Mouse (Mus musculus) bone marrow, adult 2 months (tissue): ENCODE data around the gene Zfp346. TPM values are rescaled to one million over a fixed set of nuclear protein-coding genes. Genes with fewer than 3 reads are reported as not detected.

ENCODE experiments used
- H3K27ac ChIP-seq: fragments of 200-500 bp; 2 replicates; pipeline ENCODE4 v1.5.1; 2012; ENCODE audit warnings: low read depth, mild to moderate bottlenecking, control low read depth, inconsistent platforms, low read length; ENCODE audit not compliant: control insufficient read depth, poor library complexity, insufficient read depth
- H3K4me1 ChIP-seq: fragments of 200-500 bp; 2 replicates; pipeline ENCODE4 v1.6.1; 2011; ENCODE audit warnings: low read length; ENCODE audit not compliant: control insufficient read depth, insufficient read depth
- H3K4me3 ChIP-seq: fragments of 200-500 bp; replicated peaks from 2 replicates; pipeline ENCODE3; 2011; ENCODE audit warnings: mild to moderate bottlenecking, low read depth, low read length, control low read depth; ENCODE audit not compliant: control insufficient read depth
- CTCF ChIP-seq: fragments of 200-500 bp; IDR thresholded peaks from 2 replicates; pipeline ENCODE4 v1.5.1; 2011; ENCODE audit warnings: low read length, control low read depth; ENCODE audit not compliant: control insufficient read depth, insufficient read depth
- POLR2A ChIP-seq: fragments of 200-500 bp; IDR thresholded peaks from 2 replicates; pipeline ENCODE4 v1.6.1; 2011; ENCODE audit warnings: low read depth, mild to moderate bottlenecking, control low read depth, low read length, borderline replicate concordance; ENCODE audit not compliant: control insufficient read depth
- WGBS: fragments of 180-500 bp; shearing (Covaris S2); methylation state at CpG from one replicate; pipeline ENCODE4 v1.1.7; 2018; 5-methylcytosine and 5-hydroxymethylcytosine counted together
- polyA plus RNA-seq: library from polyadenylated mRNA; stranded (reverse); fragments of >200 nt; gene quantifications from 2 replicates; pipeline ENCODE4 v1.2.4, GENCODE M21; 2011; ENCODE audit warnings: low replicate concordance; ENCODE audit not compliant: missing spikeins, insufficient read depth, insufficient read length

Zfp346 gene
- polyA plus RNA-seq, 1 experiment = 12.2 TPM

DNA sequence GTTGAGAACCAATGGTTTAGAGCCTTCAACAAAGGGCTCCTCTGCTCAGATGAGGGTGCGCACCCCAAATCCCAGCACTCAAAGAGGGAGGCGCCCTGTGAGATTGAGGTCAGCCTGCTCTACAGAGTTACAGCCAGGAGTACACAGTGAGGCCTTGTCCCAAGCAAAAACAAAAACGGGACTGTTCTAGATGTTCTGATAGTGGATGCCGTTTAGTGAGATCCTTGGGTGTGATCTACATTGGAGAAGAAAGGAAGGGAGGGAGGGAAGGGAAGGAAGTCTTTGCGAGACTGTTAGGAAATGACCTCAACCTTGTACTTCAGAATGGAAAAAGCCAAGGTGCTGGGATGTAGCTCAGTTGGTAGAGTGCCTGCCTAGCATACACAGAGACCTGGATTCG is 71.2 kb downstream of the Zfp346 start:
- WGBS = 56% methylated on average over 6 of the region's 6 CpGs
- no peak for TF ChIP-seq POLR2A
- no peak for TF ChIP-seq CTCF
- H3K4me1 ChIP-seq = no peaks in the 10 kb centered on the region; the same call in 1 of the 2 replicates
- H3K4me3 ChIP-seq = no peak overlapping the region
- no peak overlapping the region for H3K27ac ChIP-seq

DNA sequence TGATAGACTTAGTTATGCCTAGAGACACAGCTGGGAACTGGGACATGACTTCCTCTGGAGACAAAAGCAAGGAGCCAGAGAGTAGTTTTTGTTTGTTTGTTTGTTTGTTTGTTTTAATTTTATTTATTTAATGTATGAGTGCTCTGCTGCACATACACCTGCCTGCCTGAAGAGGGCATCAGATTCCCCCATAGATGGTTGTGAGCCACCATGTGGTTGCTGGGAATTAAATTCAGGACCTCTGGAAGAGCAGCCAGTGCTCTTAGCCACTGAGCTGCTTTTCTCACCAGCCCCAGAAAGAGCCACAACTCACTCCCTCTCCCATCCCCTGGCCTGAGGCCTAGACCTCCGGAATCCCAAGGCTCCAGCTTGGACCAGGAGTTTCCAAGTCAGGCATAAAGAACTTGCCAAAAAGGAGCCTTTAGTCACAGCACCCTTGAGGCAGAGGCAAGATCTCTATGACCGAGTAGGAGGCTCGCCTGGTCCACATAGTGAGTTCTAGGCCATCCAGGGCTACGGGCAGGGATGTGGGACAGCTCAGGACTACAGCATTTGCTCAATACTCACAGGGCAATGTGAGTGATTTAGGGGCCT is 72.9 kb downstream of the Zfp346 start:
- no peak overlapping the region for H3K27ac ChIP-seq
- TF ChIP-seq POLR2A = no peak
- H3K4me1 ChIP-seq = no peaks in the 10 kb centered on the region; the same call in 1 of the 2 replicates
- H3K4me3 ChIP-seq = no peak overlapping the region
- WGBS = 74% methylated on average over 4 of the region's 4 CpGs

DNA sequence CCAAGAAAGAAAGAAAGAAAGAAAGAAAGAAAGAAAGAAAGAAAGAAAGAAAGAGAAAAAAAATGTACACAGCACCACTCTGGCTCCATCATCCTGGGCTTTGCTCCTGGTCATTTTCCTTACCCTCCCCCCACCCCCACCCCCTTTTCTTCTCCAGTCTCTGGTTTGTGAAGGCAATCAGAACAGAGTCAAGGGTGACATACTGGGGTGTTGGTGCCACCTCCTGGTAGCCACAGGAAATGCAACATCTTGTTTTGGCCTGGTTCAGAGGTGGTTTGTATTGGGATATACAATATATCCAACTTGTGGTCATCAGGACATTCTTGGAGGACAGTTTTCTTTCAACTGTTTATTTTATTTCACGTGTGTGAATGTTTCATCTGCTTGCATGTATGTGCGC is 73.4 kb downstream of the Zfp346 start:
- peak; percentile 84 for TF ChIP-seq CTCF
- TF ChIP-seq POLR2A = no peak
- Histone ChIP-seq H3K4me3 (no peak overlapping the region), H3K4me1 (no peaks in the 10 kb centered on the region; the same call in 1 of the 2 replicates), H3K27ac (no peak overlapping the region)
- WGBS = 59% methylated on average over 2 of the region's 2 CpGs

DNA sequence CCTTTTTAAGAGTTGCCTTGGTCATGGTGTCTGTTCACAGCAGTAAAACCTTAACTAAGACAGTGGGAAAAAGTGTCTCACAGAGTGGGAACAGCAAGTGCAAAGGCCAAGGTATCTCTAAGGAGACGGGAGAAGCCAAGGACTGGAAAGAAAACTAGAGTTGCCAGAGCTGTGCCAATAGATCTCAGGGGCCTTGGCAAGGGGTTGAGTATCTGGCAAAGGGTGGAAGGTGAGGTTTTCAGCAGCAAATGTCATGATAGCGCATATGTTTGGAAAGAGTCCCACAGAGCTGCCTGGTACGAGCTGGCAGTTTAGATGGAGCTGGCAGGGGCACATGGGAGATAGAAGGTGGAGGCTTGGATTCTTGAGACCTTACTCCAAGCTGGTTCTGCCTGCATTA is 74.5 kb downstream of the Zfp346 start:
- Histone ChIP-seq H3K4me1 (no peaks in the 10 kb centered on the region; the same call in 1 of the 2 replicates), H3K4me3 (no peak overlapping the region), H3K27ac (no peak overlapping the region)
- WGBS = 79% methylated on average over 3 of the region's 3 CpGs
- TF ChIP-seq CTCF (no peak), POLR2A (no peak)

DNA sequence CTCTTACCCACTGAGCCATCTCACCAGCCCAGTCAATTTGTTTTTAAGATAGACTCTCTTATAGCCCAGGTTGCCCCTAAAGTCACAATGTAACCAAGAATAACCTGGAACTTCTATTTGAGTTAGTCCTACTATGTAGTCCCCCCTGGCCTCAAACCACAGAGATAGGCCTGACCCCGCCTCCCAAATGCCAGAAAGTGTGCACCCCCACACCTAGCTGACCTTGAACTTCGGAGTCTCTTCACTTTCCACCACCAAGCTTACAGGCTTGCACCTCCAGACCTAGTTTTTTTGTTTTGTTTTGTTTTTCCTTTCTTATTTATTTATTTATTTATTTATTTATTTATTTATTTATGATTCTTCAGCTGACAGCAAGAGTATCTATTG is 76.7 kb downstream of the Zfp346 start:
- 55% methylated on average over 2 of the region's 2 CpGs for WGBS
- H3K4me1 ChIP-seq = no peaks in the 10 kb centered on the region; the same call in 1 of the 2 replicates
- H3K27ac ChIP-seq = no peak overlapping the region
- H3K4me3 ChIP-seq = peak overlapping the region; percentile 66
- TF ChIP-seq CTCF (no peak), POLR2A (no peak)

DNA sequence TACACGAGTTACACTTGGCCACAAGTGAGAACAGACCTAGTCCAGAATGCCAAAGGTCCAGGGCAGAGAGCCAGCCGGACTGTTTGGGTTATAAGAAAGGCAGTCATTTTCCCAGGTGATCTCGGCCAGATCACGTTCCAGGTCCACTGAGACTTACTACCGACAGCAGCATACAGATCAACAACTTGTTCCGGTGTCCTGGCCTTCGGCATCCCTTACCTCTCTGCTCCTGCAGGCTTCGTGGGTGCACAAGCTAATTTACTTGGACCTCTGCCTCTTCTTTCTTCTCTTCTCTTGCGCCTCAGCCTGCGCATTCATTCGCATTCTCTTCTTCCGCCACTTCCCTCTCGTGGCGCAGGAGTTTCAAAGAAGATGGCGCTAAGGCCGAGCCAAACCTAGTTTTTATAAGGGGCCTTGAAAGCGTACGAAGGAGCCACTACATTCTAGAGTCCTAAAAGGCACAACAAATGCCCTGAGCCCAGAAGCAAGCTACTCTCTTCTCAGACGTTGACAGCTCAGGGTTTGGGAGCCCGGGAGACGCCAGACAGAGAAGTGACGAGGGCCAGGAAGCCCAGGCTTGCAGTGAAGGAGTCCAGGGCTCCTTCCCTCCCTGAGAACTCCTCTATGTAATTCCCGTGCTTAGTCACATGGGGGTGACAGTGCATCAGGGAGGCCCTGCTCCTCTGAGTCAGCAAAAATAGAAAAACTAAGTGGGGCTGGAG is 77.2 kb downstream of the Zfp346 start:
- peak; percentile 69 for TF ChIP-seq CTCF
- no peak for TF ChIP-seq POLR2A
- no peaks in the 10 kb centered on the region; the same call in 1 of the 2 replicates for H3K4me1 ChIP-seq
- H3K27ac ChIP-seq = peak overlapping the region; percentile 43
- WGBS = 5% methylated on average over 23 of the region's 23 CpGs
- H3K4me3 ChIP-seq = peak overlapping the region; percentile 66

DNA sequence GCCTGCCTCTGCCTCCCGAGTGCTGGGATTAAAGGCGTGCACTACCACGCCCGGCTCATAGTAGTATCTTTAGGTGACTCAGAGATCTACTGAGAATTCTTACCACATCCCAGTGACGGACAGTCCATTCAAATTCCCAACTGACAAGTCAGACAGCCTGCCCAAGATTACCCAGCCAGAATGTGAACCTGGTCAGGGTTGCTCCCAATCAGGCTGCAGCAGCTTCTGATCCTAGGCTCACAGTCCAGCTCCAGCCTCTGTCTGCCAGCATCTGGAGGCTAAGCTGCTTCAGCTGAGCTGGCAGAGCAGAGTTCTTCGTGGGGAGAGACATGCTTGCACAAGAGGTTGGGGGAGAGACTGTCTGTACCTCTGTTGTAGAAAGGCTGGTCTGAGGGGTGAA is 78.3 kb downstream of the Zfp346 start:
- Histone ChIP-seq H3K4me1 (no peaks in the 10 kb centered on the region; the same call in 1 of the 2 replicates), H3K27ac (no peak overlapping the region), H3K4me3 (no peak overlapping the region)
- 72% methylated on average over 6 of the region's 6 CpGs for WGBS
- no peak for TF ChIP-seq CTCF
- no peak for TF ChIP-seq POLR2A

Other genes starting within 250 kb of the Zfp346 start
- 0.79 and 1.4 TPM in 2 replicates for gene Unc5a, start 155.9 kb upstream of the Zfp346 start, polyA plus RNA-seq
- gene Hk3, start 83.9 kb upstream of the Zfp346 start, polyA plus RNA-seq = 34.6 and 96.1 TPM in 2 replicates
- gene Uimc1, start 5.0 kb upstream of the Zfp346 start, polyA plus RNA-seq = 48.4 and 70.3 TPM in 2 replicates
- gene Gm17617, start 28.2 kb downstream of the Zfp346 start, polyA plus RNA-seq = not detected in 2 replicates
- not detected in 2 replicates for gene Fgfr4, start 47.3 kb downstream of the Zfp346 start, polyA plus RNA-seq
- 20.1 and 45.9 TPM in 2 replicates for gene Nsd1, start 104.5 kb downstream of the Zfp346 start, polyA plus RNA-seq
- gene Prelid1, start 215.2 kb downstream of the Zfp346 start, polyA plus RNA-seq = 74.2 and 109 TPM in 2 replicates
- 119 and 194 TPM in 2 replicates for gene Rab24, start 216.6 kb downstream of the Zfp346 start, polyA plus RNA-seq
- 46.2 and 59.0 TPM in 2 replicates for gene Mxd3, start 224.5 kb downstream of the Zfp346 start, polyA plus RNA-seq